Mouse (Mus musculus): ENCODE measurements around the gene Mpp2.

Gene Mpp2

DNA sequence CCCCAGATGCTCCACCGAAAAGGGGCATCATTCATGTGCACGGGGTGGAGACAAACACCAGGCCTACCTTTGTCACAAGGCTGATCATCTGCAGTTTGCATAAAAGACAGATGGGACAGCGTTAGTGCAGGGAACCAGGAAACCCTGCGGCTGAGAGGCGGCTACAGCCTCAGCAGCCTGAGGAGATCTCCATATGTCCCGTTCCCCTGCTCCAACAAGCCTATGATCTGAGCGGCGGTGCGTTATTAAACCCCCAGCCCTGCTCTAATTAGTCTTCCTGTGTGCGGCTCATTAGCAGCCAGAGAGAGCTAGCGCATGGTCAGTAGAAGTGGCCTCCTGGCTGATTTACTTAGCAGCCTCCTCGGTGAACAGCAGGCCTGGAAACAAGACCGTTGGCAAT is 78.2 kb downstream of the Mpp2 start:
- DNase-seq (ENCODE audit: low spot score in 2 of 2), result no peak

DNA sequence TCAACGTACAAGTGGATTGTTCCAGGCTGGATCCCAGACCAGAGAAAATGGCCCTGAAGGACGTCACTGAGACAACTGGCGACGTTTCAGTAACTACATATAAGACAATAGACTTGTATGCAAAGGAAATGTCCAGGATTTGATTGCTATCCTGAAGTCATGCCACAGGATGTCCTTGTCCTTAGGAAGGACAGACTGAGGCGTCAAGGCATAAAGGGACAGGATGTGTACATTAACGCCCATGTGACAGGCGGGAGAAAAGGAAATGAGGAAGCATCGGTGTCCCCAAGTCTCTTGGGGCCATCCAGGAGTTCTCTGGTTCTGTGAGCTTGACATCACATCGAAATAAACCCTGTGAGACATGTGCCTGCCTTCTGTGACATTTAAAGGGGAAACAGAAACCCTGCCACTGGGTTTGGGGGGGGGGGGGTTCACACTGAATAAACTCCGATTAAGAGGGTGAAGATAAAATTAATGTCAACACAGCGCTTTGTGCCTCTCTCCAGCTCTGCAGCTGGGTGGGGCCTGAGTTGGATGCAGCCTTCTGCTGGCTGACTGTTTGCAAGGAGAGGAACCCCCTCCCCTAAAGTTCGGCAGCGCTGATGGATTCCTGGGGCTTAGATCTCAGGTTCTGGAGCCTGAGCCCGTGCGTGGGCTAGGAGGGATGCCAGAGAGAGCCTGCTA is 79.2 kb downstream of the Mpp2 start:
- DNase-seq (ENCODE audit: low spot score in 2 of 2), result no peak

DNA sequence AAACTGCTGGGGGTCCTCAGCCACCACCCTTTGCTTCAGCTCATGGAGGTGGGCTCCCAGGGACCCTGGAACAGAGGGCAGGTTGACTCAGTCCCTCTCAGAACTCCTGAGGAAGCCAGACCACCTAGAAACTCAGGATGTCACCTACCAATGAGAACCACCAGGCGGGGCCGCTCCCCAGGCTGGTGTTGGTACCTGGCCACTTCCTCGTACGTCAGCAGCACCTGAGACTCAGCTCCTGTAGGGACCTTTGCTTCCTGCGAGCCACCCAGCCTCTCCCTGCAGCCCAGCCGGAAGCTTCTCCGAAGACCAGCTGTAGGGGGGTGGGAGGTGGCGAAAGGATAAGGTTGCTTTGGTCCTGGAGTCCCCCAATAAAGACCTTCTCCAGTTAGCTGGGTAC is 79.9 kb downstream of the Mpp2 start:
- DNase-seq (ENCODE audit: low spot score in 2 of 2), result no peak
